Mouse (Mus musculus) colon, adult 2 months (tissue): ENCODE measurements around the gene Twistnb. TPM values are rescaled to one million over a fixed set of nuclear protein-coding genes. Genes with fewer than 3 reads are reported as not detected.

Experiments
- polyA plus RNA-seq: library from polyadenylated mRNA; depleted of rRNA; stranded (reverse); fragments of >200 nt; gene quantifications from 2 replicates; pipeline ENCODE4 v1.2.3, GENCODE M21; 2012; rRNA removed

Twistnb gene
- 42.5 and 52.9 TPM in 2 replicates for polyA plus RNA-seq

DNA sequence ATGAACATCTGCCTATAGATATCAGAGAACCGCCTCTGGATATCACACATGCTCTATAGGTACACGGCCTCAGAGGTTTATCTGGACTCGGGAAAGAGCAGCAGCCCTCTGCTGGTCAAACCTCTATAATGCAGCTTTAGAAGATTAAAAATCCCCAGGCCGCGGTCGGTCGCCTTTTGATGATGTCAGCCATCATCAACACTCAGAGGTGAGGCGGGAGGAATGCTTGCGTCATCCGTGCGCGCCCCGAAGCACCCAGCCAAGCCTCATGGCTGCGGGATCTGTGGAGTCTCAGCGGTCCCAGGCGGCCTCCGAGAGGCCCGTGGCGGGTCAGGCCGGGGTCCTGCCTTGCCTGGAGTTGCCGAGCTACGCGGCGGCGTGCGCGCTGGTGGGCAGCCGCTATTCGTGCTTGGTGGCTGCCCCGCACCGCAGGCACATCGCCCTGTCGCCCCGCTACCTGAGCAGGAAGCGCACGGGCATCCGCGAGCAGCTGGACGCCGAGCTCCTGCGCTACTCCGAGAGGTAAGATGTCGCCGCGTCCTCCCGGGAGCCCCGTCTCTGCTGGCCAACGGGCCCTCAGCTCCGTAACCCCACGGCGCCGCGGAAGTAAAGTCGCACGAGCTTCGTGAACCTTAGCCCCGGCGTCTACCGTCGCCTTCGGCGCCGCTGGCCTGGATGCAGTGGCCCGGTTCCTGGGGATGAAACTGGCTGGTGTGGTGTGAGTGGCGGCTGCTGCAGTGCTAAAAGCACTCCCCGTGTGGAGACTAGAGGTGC, at the start of gene Twistnb:
TSS of gene Twistnb (plus strand) at position 249 of the 774 bp plus-strand sequence.

DNA sequence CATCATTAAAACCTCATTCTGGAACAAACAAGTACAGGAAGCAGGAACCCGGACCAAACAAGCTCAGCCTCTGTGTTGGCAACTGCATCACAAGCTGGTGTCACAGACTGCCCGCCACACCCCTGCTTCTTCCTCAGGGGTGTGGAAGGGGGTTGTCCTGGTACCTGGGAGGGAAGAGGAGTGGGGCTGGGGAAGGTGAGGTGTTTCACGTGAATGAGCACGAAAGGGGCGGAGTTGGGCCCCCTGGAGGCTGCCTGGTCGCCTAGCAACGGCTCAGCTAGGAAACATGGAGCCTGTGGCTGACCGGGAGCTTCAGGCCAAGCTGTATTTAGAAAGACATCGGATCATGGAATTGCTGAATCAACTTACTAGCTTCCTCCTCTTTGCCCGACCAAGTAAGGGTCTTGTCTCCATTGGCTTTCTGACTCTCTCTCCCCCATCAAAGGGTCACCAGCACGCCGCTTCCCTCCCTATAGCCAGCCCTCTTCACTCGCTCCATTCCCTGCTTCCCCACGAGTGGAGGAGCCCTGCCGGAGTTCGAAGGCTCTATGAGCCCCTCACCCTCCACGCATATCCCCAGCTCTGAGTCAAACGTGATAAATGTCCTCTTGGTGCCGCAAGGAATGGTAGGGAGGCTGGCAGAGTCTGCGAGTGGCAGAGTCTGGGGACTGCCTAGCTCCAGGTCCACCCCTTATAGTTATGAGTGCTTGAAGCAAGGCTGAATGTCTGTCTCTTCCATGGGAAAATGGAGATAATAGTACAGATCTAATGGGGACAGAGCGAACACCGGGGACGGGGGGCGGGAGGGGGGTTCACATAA, 34.4 kb upstream of the Twistnb start, which contains the start of gene Efcab10:
TSS of gene Efcab10 (plus strand) at position 51 of the 820 bp plus-strand sequence.

Other genes with a start within 250 kb of the Twistnb start
- not detected in 2 replicates for gene Efcab10, start 34.8 kb upstream of the Twistnb start, polyA plus RNA-seq